Mouse (Mus musculus) frontal cortex, postnatal 25 days (tissue): Measurements from ENCODE around the gene Atp6v0b.

Source experiments
- DNase-seq, 2 experiments: peaks; one replicate each; pipeline ENCODE4 v3.0.0; 2022; ENCODE audit warnings: low spot score in 2 of 2

The Atp6v0b gene

GRCm38 (mm10) chr4:117908834-117909453, 21.8 kb upstream of the Atp6v0b start:
- DNase-seq: no peak

DNA sequence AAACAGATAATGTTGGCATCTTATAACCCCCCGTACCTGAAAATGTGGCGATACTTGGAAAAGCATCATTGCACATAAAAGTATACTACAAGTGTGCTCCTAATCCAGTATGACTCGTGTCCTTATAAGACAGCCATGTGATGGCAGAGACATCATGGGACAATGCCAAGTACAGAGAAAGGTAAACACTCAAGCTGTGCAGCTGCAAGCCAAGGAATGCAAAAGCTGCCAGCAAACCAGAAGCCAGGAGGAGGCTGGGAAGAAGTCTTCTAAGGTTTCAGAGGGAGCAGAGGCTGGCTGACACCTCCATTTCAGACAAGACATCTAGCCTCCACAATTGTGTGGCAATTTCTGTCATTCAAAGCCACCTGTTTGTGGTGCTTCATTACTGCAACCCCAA, 19.1 kb upstream of the Atp6v0b start:
- no peak for DNase-seq

DNA sequence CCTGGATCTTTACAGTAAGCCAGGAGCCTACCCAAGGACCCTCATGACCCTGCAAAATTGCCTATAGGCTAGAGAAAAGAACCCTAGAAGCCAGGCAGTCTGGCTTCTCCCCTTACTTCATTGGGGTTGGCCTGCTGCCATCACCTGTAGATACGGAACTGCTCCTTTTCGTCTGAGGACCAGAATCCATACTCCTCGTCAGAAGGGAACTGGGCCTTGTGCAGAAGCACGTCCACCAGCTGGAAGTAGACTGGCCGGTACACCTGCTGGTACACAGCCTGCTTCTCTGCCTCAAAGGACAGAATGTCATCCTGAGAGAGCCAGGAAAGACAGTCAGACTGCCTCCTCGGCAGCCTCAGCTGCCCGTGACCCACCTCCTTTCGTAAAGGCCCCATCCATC, 17.6 kb upstream of the Atp6v0b start:
- no peak for DNase-seq

DNA sequence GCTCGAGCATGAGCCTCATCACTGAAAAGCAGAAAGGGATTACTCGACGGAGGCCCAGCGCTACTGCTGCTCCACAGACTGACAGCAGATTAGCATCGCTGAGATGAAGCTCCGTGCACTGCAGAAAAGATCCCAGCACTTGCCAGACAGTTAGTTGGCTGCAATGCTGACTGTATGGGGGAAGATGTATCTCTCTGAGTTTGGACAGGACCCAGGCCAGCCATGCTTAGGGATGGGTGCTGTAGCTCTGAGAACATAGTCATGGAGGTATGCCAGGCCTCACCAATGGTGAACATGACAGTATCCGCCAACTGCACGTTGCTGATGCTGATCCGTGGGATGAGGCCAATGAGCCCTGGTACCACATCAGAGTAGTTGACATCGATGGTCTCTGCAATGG, 17.0 kb upstream of the Atp6v0b start:
- no peak for DNase-seq

DNA sequence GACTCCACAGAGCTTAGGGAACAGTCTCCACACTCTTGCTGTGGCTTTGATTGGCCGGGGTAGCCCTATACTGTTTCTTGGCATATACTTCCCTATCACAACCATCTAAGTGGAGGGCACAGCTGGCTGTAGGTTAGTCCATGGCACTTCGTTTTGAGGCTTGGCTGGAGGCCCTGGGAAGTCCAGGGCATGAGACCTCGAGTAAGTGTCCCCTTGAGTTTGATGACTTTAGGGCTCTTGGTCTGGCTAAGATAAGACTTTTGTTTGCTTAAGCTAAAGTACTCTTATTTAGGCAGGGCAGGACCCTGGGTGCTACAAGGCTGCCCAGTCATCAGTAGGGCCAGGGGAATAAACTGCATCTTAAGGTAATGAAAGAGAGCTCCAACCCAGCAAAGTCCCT, 11.0 kb upstream of the Atp6v0b start:
- no peak for DNase-seq

DNA sequence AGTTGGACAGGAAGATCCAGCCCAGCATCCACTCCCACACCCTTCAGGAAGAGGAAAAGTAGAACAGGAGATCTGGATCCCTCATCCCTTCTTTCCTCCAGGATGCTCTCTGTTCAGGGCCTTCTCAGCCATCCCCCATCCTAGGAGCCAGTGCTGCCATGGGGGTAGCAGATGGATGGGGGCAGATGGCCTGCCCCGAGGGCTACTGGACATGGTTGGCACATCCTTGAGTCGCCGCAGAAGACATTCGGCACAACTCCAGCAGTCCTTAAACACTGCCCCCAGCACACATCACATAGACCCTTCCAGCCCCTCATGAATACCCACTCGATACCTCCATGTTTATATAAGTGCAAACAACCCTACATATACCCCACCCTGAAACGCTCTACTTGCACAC, 8.9 kb upstream of the Atp6v0b start:
- DNase-seq: no peak

DNA sequence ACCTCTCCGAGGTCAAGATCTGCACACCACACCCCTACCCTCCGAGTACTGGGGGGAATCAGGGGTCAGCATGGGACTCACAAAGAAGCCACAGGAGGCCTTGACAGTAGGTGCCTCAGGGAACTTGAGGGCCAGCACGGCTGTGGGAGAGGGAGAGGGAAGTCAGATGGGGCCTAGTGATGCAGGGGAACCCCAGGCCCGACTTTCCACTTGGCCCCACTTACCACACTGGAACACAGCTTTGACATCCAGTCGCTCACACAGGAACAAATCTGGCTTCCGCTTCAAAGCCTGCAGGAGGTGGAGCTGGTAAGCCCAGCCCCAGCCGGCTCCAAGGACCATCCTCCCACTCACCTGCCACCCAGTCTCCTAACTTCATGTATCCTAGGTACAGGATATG, 8.2 kb upstream of the Atp6v0b start:
- DNase-seq: no peak

DNA sequence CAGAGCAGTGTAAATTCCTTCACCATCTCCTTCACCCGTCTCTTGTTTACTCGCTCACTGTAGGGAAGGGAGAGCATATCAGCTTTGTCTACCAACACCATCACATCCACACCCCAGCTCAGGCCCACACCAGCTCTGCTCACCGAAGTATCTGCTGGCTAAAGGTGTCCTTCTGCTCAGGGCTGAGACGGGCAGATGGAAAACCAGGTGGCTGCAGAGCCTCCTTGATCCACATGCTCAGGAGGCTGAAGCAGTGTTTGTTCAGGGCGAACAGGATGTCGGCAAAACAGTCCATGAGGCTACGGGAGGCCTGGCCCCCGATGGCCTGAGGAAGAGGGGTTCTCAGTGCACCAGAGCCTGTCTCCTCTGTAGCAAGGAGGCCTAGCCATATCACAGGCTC, 7.5 kb upstream of the Atp6v0b start:
- DNase-seq: no peak

- DNase-seq: no peak
Observed at GRCm38 (mm10) chr4:117893376-117893775, 6.2 kb upstream of the Atp6v0b start.

- peak; percentile 51 to 68 for DNase-seq
Observed at GRCm38 (mm10) chr4:117891738-117892161, 4.6 kb upstream of the Atp6v0b start, which contains the start of gene Dph2. Dph2 (minus strand) TSS chr4:117892032.

- DNase-seq: no peak
Observed at GRCm38 (mm10) chr4:117890750-117891149, 3.6 kb upstream of the Atp6v0b start.

GRCm38 (mm10) chr4:117890031-117890430, 2.9 kb upstream of the Atp6v0b start:
- DNase-seq: no peak

- DNase-seq: no peak
Observed at GRCm38 (mm10) chr4:117889471-117889870, 2.3 kb upstream of the Atp6v0b start.

- no peak for DNase-seq
Observed at GRCm38 (mm10) chr4:117887920-117888319, 787 bp upstream of the Atp6v0b start.

- DNase-seq: no peak
Observed at GRCm38 (mm10) chr4:117886644-117887043, 489 bp downstream of the Atp6v0b start.

DNA sequence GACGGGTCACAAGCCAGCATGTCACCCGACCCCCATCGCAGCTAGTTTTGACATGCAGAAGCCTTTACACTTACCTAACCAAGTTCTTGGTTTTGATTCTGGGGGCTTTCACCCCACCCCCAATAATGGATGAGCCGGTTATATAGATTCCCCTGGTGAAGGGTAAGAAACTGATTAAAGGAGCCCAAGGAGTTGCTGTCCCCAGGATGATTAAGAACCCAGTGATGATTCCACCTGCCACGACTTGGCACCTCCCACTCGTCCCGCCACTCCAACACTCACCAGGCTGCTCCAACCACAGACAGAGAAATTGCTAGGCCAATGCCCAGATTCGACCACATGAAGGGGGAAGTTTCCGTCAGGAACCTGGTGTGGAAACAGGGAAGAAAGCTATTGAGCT, 1.1 kb downstream of the Atp6v0b start:
- no peak for DNase-seq

DNA sequence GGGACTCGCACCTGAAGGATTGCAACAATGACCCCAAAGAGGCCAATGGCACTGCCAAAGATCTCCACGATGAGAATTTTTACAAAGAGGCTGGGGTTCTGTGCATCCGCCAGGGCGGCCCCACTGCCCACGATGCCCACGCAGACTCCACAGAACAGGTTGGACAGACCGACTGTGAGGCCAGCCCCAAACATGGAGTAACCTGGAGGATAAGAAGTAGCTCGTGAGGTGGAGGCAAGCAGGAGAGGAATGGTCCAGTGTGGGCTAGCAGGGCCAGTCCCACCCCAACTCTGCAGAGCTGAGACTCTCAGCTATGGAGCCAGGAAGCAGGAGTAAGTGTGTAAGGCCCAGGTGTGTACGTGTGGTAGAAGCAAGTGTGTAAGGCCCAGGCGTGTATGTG, 2.0 kb downstream of the Atp6v0b start:
- DNase-seq: no peak

GRCm38 (mm10) chr4:117884146-117884545, 3.0 kb downstream of the Atp6v0b start:
- no peak for DNase-seq

DNA sequence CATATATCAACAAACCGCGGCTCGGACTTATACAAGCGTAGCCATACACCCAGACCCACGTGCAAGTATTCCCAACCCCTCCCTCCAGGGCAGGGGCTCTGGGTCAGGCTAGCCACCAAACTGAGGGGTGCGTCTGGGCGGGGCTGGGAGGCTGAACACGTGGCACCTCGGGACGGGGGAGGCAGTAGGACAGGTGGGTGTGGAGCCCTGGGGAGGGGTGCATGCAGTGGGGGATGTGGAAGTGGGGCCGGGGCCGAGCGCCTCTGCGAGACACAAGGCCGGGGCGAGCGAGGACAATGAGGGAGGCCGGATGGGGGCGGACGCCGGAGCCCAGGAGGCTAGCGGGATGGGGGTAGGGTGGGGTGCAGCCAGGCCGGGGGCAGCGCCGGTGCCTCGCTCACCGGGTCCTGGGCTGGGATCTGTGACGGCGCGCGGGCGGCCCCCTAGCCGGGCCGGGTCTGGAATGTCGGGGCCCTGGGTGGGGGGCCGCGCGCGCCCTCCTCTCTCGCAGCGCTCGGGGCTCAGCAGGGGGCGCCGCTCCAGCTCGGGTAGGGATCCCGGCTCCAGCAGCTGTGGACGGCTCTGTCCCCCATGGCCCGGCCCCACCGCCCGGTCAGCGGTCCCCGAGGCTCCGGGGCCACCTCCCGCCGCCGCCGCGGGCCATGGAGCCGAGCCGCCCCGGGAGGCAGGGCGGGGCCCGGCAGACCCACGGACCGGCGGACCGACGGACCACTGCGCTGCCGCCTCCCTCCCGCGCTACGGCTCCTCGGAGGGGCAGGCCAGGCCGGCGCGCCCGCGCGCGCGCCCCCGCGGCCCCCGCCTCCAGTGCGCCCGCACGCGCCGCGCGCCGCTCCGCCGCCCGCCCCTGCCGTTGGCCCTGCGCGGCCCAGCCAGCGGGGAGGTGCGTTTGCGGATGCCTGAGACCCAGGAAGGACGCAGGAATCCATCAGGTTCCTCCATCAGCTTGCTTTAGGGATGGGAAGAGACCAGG, 4.1 kb downstream of the Atp6v0b start, which contains the start of gene B4galt2:
Gene B4galt2, minus strand, starts transcription at position 787 of the 991 bp plus-strand sequence.
- DNase-seq: peak; percentile 45 to 46

DNA sequence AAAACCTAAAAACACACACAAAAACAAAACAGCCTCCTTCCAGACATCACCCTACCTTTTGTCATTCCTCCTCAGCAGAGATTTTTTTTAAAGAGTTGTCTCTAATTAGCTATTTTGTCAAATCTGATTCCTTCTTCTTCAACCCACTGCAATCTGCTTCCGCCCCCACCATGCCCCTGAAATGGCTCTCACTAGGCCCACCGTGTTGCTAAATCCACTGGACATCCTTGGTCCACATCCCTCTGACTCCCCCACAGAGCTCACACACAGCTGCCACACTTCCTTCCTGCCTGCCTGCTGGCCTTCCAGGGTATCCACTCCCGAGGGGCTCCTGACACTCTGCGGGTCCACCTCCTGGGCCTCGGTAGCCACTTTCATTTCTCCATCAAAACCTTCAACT, 8.4 kb downstream of the Atp6v0b start:
- DNase-seq: no peak

GRCm38 (mm10) chr4:117878301-117878700, 8.8 kb downstream of the Atp6v0b start:
- no peak for DNase-seq

DNA sequence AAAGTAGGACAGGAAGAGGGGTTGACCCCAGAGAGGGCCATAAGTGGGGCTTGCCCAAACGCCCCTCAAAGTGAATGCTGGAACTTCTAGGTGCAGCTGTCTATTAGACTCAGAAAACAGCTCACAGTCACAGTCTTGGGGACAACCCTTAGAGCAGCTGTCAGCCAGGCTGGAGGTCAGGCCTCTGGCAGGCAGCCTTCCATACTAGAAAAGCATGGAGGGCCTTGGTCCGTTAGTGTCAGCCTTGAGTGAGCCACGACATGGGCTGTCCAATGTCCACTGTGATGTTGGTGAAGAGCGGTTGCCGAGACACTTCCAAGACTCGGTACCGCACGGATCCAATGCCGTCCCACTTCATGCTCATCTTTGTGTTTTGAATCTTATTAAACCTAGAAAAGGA, 13.5 kb downstream of the Atp6v0b start:
- no peak for DNase-seq

DNA sequence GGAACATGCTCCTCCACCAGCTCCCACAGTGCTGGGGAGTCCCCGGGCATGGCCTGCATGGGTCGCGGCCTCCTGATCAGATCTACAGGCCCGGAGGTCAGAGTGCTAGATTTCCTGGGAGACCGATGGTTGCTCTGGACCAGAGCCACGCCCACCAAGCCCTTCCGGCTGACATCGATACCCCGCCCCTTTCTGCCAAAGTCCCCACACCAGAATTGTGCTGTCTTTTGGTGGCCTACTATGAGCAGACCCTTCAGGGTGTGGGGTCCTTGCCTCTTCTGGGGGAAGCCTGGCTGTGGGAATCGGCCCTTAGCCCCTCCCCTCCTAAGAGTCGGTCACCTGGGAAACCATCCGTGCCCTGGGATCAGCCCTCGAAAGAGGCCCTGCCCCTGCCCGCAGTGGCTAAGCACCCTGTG, 14.7 kb downstream of the Atp6v0b start, which contains the start of gene Ccdc24:
Gene Ccdc24, minus strand, starts transcription at position 87 of the 416 bp plus-strand sequence.
- no peak for DNase-seq
